Mouse (Mus musculus) gastrocnemius, adult 2 months (tissue): ENCODE data around the gene Cacng1. TPM values are rescaled to one million over a fixed set of nuclear protein-coding genes. Genes with fewer than 3 reads are reported as not detected.

Source experiments
- DNase-seq: peaks from one replicate; pipeline ENCODE4 v3.0.0; 2022
- H3K27ac ChIP-seq: fragments of 200-600 bp; 2 replicates; pipeline ENCODE4 v1.8.1; 2022; ENCODE audit warnings: mild to moderate bottlenecking
- H3K4me3 ChIP-seq: fragments of 200-600 bp; 2 replicates; pipeline ENCODE4 v1.8.1; 2022; ENCODE audit warnings: mild to moderate bottlenecking, moderate library complexity
- CTCF ChIP-seq: fragments of 200-600 bp; IDR thresholded peaks from 2 replicates; pipeline ENCODE4 v1.8.1; 2022; ENCODE audit warnings: antibody characterized with exemption, mild to moderate bottlenecking, moderate library complexity
- intact Hi-C: fragments of 180-260 bp; cut with DNase I; formaldehyde crosslinking; loops from one replicate; pipeline ENCODE4 v1.15.1; 2025
- total RNA-seq, 2 experiments: library from RNA; stranded (reverse); gene quantifications; 2 replicates each; pipeline ENCODE4 v1.2.3; 2021

The Cacng1 gene
- total RNA-seq, 2 experiments from 2014 or later, result 200 to 381 TPM

DNA sequence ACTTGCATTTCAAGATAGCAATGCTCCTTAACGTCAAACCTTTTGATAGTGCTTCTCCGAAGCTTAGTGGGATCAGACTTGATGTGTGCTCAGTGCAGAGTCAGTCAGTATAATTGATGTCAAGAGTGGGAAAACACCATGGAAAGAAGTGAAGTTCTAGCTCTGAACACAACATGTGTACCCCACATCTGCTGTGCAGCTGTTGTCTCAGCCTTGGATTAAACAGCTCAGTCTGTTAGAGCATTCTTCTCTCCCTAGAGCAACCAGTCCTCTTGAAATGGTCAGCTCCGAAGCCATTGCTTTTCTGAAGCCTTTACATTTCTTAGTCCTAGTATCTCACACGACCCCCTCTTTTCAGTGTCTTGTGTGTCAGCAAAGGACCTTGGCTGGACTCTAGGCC, 47.3 kb downstream of the Cacng1 start:
- Histone ChIP-seq H3K27ac (no peak overlapping the region), H3K4me3 (no peak overlapping the region)
- TF ChIP-seq CTCF, result no peak
- intact Hi-C loops, result loop anchor here (2.0 kb wide), 1 partner anchor 42 kb away; no protein-coding TSS in a partner anchor
- DNase-seq, result no peak

DNA sequence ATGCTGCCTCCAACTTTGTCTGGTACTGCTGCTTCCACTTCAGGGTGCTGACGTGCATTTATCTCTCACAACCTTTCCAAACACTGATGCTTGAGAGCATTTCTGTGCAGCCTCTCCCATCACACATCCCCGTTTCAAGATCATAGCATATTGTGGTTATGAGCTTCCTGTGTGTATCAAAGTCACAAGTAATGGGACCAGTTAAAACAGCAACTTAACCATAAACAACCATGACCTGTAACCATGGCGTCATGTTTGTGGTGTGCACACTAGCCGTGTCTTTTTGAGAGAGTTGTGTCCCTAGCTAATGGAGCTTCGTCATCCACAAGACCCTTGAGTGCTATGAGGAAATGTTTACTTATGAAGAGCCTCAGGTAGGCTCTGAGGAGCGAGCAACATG, 48.1 kb downstream of the Cacng1 start:
- H3K27ac ChIP-seq, result no peak overlapping the region
- intact Hi-C loops, result loop anchor here (2.0 kb wide), 1 partner anchor 41 kb away; no protein-coding TSS in a partner anchor
- DNase-seq, result no peak
- no peak for TF ChIP-seq CTCF
- no peak overlapping the region for H3K4me3 ChIP-seq

GRCm38 (mm10) chr11:107667542-107667941, 48.8 kb downstream of the Cacng1 start:
- intact Hi-C loops, result no loop called here
- TF ChIP-seq CTCF, result no peak
- no peak for DNase-seq
- H3K4me3 ChIP-seq, result no peak overlapping the region
- no peak overlapping the region for H3K27ac ChIP-seq

DNA sequence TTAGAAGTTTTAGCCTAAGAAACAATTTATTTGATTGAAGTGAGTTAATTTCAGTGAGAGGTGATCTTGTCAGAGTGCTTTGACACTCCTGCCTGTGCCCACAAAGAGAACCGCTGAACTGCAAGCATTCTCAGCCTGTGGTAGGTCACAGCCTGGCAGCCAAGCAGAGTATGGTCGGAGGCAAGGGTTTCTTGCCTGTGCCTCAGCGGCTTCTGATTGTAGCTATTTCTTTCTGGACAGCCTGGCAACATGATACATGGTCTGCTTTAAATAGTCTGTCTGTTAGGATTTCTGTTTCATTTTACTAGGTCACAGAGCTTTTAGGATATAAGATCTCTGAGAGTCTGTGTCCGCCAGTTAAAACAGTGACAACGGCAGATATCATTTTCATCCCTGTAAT, 53.7 kb downstream of the Cacng1 start:
- no peak for TF ChIP-seq CTCF
- peak; percentile 72 for DNase-seq
- Histone ChIP-seq H3K27ac (peak overlapping the region; percentile 86), H3K4me3 (no peak overlapping the region)
- intact Hi-C loops, result no loop called here

DNA sequence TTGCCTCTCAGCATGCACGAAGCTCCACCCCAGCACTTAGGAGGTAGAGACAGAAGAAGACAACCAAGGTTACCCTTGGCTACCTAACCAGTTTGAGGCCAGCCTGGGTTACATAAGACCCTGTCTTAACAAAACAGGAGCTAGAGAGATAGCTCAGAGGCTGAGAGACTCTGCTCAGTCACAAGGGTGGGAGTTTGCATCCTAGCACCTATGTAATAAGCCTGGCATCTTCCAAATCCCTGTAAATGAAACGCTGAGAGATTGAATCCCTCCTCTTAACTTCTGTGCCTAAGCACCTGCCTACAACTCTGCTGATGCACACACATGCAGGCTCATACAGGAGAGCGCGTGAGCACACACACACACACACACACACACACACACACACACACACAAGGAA, 55.9 kb downstream of the Cacng1 start:
- no peak for DNase-seq
- intact Hi-C loops, result no loop called here
- no peak for TF ChIP-seq CTCF
- H3K4me3 ChIP-seq, result no peak overlapping the region
- no peak overlapping the region for H3K27ac ChIP-seq

DNA sequence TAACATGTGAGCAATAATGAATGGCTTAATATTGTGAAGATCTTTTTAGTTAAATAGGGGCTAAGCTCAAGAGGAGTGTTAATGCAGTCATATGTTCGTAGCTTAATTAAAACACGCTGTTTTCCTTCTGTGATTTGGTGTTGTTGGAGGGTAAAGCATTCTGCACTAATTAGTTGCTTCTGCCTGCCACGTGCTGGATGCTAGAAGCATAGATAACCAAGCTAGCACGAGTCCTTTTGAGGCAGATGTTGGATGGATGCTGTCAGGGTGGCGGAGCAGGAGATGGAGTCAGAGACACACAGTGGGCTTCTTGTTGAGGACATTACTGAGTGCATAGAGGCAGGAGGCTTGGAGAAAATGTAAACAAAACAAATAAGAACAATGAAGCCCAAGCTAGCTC, 59.2 kb downstream of the Cacng1 start:
- no peak for DNase-seq
- Histone ChIP-seq H3K4me3 (no peak overlapping the region), H3K27ac (no peak overlapping the region)
- TF ChIP-seq CTCF, result no peak
- intact Hi-C loops, result no loop called here

- Histone ChIP-seq H3K27ac (no peak overlapping the region), H3K4me3 (no peak overlapping the region)
- intact Hi-C loops, result no loop called here
- no peak for TF ChIP-seq CTCF
- no peak for DNase-seq
Observed at GRCm38 (mm10) chr11:107655538-107655937, 60.8 kb downstream of the Cacng1 start.

Other genes with a start within 250 kb of the Cacng1 start
- 100 to 1,000 TPM in 1 of 2 experiments, 10 to 100 TPM in 1; 59.4 to 114 TPM for gene Pitpnc1, start 245.8 kb downstream of the Cacng1 start, total RNA-seq
- gene Psmd12, start 237.0 kb downstream of the Cacng1 start, total RNA-seq, result 100 to 1,000 TPM; 105 to 106 TPM
- gene Helz, start 168.6 kb downstream of the Cacng1 start, total RNA-seq, result 10 to 100 TPM; 16.2 to 21.1 TPM
- not detected for gene Cacng4, start 78.0 kb upstream of the Cacng1 start, total RNA-seq
- gene Cacng5, start 198.5 kb upstream of the Cacng1 start, total RNA-seq, result under 1 TPM in 1 of 2 experiments, not detected in 1; 0.08 TPM